Mouse (Mus musculus): ENCODE measurements around the gene Zfr.

The Zfr gene

GRCm38 (mm10) chr15:12104827-12105226 is 12.8 kb upstream of the Zfr start:
- 80% methylated on average over 2 of the region's 2 CpGs for WGBS

GRCm38 (mm10) chr15:12106430-12106829 is 11.2 kb upstream of the Zfr start:
- 47% methylated on average over 12 of the region's 12 CpGs for WGBS

GRCm38 (mm10) chr15:12108200-12108599 is 9.4 kb upstream of the Zfr start:
- WGBS: 78% methylated on average over 4 of the region's 4 CpGs

- WGBS: 79% methylated on average over 3 of the region's 3 CpGs
Observed at GRCm38 (mm10) chr15:12108922-12109321, 8.7 kb upstream of the Zfr start.

- WGBS: 23% methylated on average over 7 of the region's 7 CpGs
Observed at GRCm38 (mm10) chr15:12111232-12111631, 6.4 kb upstream of the Zfr start.

- WGBS: 49% methylated on average over 2 of the region's 2 CpGs
Observed at GRCm38 (mm10) chr15:12113411-12113810, 4.2 kb upstream of the Zfr start.

GRCm38 (mm10) chr15:12114546-12114945 is 3.1 kb upstream of the Zfr start:
- 76% methylated on average over 6 of the region's 6 CpGs for WGBS

GRCm38 (mm10) chr15:12115722-12116230 is 1.9 kb upstream of the Zfr start:
- 63% methylated on average over 6 of the region's 6 CpGs for WGBS

- 0% methylated on average over 33 of the region's 43 CpGs for WGBS
Observed at GRCm38 (mm10) chr15:12118093-12118431, 431 bp downstream of the Zfr start.

GRCm38 (mm10) chr15:12118432-12119128 is 949 bp downstream of the Zfr start:
- under 1% methylated on average over 58 of the region's 61 CpGs for WGBS

GRCm38 (mm10) chr15:12119129-12119466 is 1.5 kb downstream of the Zfr start:
- 3% methylated on average over 7 of the region's 7 CpGs for WGBS

GRCm38 (mm10) chr15:12124913-12125312 is 7.3 kb downstream of the Zfr start:
- 45% methylated on average over 1 of the region's 1 CpGs for WGBS

GRCm38 (mm10) chr15:12130871-12131270 is 13.2 kb downstream of the Zfr start:
- 86% methylated on average over 3 of the region's 3 CpGs for WGBS

- WGBS: 45% methylated on average over 1 of the region's 1 CpGs
Observed at GRCm38 (mm10) chr15:12134546-12134945, 16.9 kb downstream of the Zfr start.

GRCm38 (mm10) chr15:12135368-12135767 is 17.7 kb downstream of the Zfr start:
- WGBS: 27% methylated on average over 3 of the region's 3 CpGs

- whole genome bisulfite sequencing: 71% methylated on average over 6 of the region's 6 CpGs
Observed at GRCm38 (mm10) chr15:12136371-12136770, 18.7 kb downstream of the Zfr start.

GRCm38 (mm10) chr15:12140985-12141729 is 23.5 kb downstream of the Zfr start:
- 78% methylated on average over 8 of the region's 8 CpGs for WGBS

- WGBS: 68% methylated on average over 2 of the region's 2 CpGs
Observed at GRCm38 (mm10) chr15:12147423-12147822, 29.8 kb downstream of the Zfr start.

- WGBS: 46% methylated on average over 6 of the region's 6 CpGs
Observed at GRCm38 (mm10) chr15:12149501-12149900, 31.9 kb downstream of the Zfr start.

- WGBS: 54% methylated on average over 3 of the region's 3 CpGs
Observed at GRCm38 (mm10) chr15:12153747-12154146, 36.1 kb downstream of the Zfr start.

GRCm38 (mm10) chr15:12178126-12178525 is 60.5 kb downstream of the Zfr start:
- 65% methylated on average over 5 of the region's 5 CpGs for WGBS

- 88% methylated on average over 13 of the region's 13 CpGs for WGBS
Observed at GRCm38 (mm10) chr15:12181181-12181805, 63.7 kb downstream of the Zfr start.

Measured in cerebral cortex, adult 2 months (tissue).